ENCODE assay signal across 14 mouse cellular contexts in the genomic region with DNA sequence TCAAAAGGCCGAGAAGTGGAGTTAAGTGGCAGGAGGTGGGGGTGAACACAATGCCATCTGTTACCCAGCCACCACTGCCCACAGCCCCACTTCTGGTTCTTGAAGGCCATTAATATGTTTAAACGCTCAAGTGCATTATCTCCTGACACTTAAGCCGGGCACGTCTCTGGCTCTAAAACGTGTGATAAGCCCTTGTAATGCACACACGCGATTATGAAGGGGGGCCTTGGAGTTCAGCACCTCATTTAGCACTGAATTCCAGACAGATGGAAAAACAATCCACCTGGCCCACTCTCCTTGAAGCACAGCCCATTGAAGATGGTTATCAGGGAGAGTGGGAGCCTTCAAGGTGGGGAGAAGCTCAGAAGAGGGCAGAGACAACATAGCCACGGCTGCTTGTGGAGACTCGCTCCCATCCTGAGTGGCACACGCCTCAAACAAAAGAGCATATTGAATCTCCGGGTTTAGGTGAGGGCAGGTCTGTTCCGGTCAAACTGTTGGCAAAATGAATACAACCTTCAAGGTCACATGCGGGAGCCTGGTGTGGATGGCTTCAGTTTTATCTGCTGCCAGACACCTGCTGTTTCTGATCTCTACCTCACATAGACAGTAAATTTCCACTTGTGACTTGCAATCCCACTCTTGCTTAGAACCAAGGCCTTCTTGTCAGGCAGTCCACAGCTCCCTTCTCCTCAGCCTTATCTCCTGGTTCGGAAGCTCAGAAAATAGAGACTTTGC. TPM values are rescaled to one million over a fixed set of nuclear protein-coding genes. Genes with fewer than 3 reads are reported as not detected.
DNase-seq lines count a peak whose midpoint lies in the region; ATAC-seq and TF ChIP-seq lines count a peak whose summit lies in the region.
"Had no signal": no experiment of that assay in that cellular context is flagged by ENCODE, and none has a peak within 500 bp of the region (broad histone marks: within the 10 kb centered on the region; RNA-seq: fewer than 3 reads in every experiment).

No protein-coding gene starts in this region.

- 33% methylated on average over 14 of the region's 14 CpGs for WGBS in heart, embryonic 15.5 days
- WGBS in midbrain, embryonic 11.5 days = 84% methylated on average over 14 of the region's 14 CpGs
- WGBS in midbrain, postnatal 0 days = 79% methylated on average over 14 of the region's 14 CpGs
- WGBS in intestine, embryonic 16.5 days = 58% methylated on average over 14 of the region's 14 CpGs
- WGBS in thymus, adult 2 months = 91% methylated on average over 14 of the region's 14 CpGs

- peaks cover 22% of the 10 kb centered on the region for H3K4me1 ChIP-seq in heart, embryonic 15.5 days (replicated peaks)
- H3K4me1 ChIP-seq in midbrain, embryonic 11.5 days (ENCODE audit: control insufficient read depth, insufficient read depth, low read length) = no peaks in the 10 kb centered on the region
- no peaks in the 10 kb centered on the region for H3K4me1 ChIP-seq in midbrain, postnatal 0 days (ENCODE audit: insufficient read depth, low read length)
- peaks cover 23% of the 10 kb centered on the region for H3K4me1 ChIP-seq in intestine, embryonic 16.5 days (ENCODE audit: control insufficient read depth, insufficient read depth, low read length)
- peaks cover 4% of the 10 kb centered on the region; the same call in 1 of the 2 replicates for H3K4me1 ChIP-seq in thymus, adult 2 months (replicated peaks; ENCODE audit: control insufficient read depth, insufficient read depth, low read length)

- H3K4me2 ChIP-seq in heart, embryonic 15.5 days = no peak overlapping the region
- no peak overlapping the region for H3K4me2 ChIP-seq in midbrain, embryonic 11.5 days
- no peak overlapping the region for H3K4me2 ChIP-seq in midbrain, postnatal 0 days (ENCODE audit: low read depth, low read length, poor library complexity, severe bottlenecking)
- H3K4me2 ChIP-seq in intestine, embryonic 16.5 days (ENCODE audit: low read depth, low read length) = no peak overlapping the region

- no peaks in the 10 kb centered on the region for H3K36me3 ChIP-seq in heart, embryonic 15.5 days
- no peaks in the 10 kb centered on the region for H3K36me3 ChIP-seq in midbrain, embryonic 11.5 days (ENCODE audit: control insufficient read depth, insufficient read depth, low read length)
- no peaks in the 10 kb centered on the region for H3K36me3 ChIP-seq in midbrain, postnatal 0 days (ENCODE audit: insufficient read depth, low read length)
- H3K36me3 ChIP-seq in intestine, embryonic 16.5 days (ENCODE audit: control insufficient read depth, insufficient read depth, low read length) = no peaks in the 10 kb centered on the region
- no peaks in the 10 kb centered on the region for H3K36me3 ChIP-seq in thymus, adult 2 months (ENCODE audit: control insufficient read depth, insufficient read depth, low read length)
- H3K36me3 ChIP-seq: hindbrain, embryonic 10.5 days had no signal

- H3K27me3 ChIP-seq in heart, embryonic 15.5 days = peaks cover 78% of the 10 kb centered on the region
- no peaks in the 10 kb centered on the region; the same call in none of the 2 replicates for H3K27me3 ChIP-seq in midbrain, embryonic 11.5 days (ENCODE audit: control insufficient read depth, insufficient read depth, low read length)
- no peaks in the 10 kb centered on the region for H3K27me3 ChIP-seq in midbrain, postnatal 0 days (ENCODE audit: insufficient read depth, low read length)
- H3K27me3 ChIP-seq in intestine, embryonic 16.5 days (replicated peaks; ENCODE audit: control insufficient read depth, insufficient read depth, low read length) = no peaks in the 10 kb centered on the region
- H3K27me3 ChIP-seq in thymus, adult 2 months (ENCODE audit: control insufficient read depth, insufficient read depth, low read length) = no peaks in the 10 kb centered on the region

- no peak overlapping the region for H3K4me3 ChIP-seq in heart, embryonic 15.5 days
- no peak overlapping the region for H3K4me3 ChIP-seq in midbrain, embryonic 11.5 days (ENCODE audit: low read depth, low read length)
- no peak overlapping the region for H3K4me3 ChIP-seq in midbrain, postnatal 0 days (ENCODE audit: low read depth, low read length)
- H3K4me3 ChIP-seq in intestine, embryonic 16.5 days (ENCODE audit: low read length) = no peak overlapping the region
- no peak overlapping the region for H3K4me3 ChIP-seq in thymus, adult 2 months (ENCODE audit: control insufficient read depth, insufficient read depth, low read length)
- H3K4me3 ChIP-seq: hindbrain, embryonic 10.5 days; megakaryocyte, embryonic 14.5 days; myocyte had no signal

- ATAC-seq in heart, embryonic 15.5 days (replicated peaks; ENCODE audit: insufficient number of reproducible peaks, insufficient read depth, low FRiP score, low read depth) = no peak
- ATAC-seq in midbrain, embryonic 11.5 days (ENCODE audit: low FRiP score) = no peak
- ATAC-seq in midbrain, postnatal 0 days (ENCODE audit: low FRiP score) = no peak
- 0 out of 2 replicates have a peak, but pooled peaks have one; percentile 1 for ATAC-seq in intestine, embryonic 16.5 days

- no peak for DNase-seq in heart, adult 8-10 months (ENCODE audit: low spot score)
- DNase-seq in midbrain, embryonic 11.5 days (ENCODE audit: low spot score, missing footprints) = peak; percentile 73
- DNase-seq in midbrain, postnatal 0 days (ENCODE audit: low spot score) = no peak
- peak; percentile 35 for DNase-seq in yolk sac, embryonic 10.5 days (ENCODE audit: low spot score)
- DNase-seq in thymus, adult 2 months = no peak
- DNase-seq in urinary bladder, postnatal 25 days (ENCODE audit: low spot score) = no peak
- DNase-seq: kidney, adult 8-10 months; left cerebral cortex, postnatal 4 days; thymus, postnatal 25 days had no signal

- TF ChIP-seq CTCF in midbrain, postnatal 0 days (IDR thresholded peaks at IDR 0.05) = no peak
- TF ChIP-seq CTCF in thymus, adult 2 months (IDR thresholded peaks at IDR 0.05; ENCODE audit: borderline replicate concordance, control insufficient read depth, extremely low read depth, insufficient read depth, low read length, poor library complexity) = no peak

- H3K9ac ChIP-seq in heart, embryonic 15.5 days = no peak overlapping the region
- H3K9ac ChIP-seq in midbrain, embryonic 11.5 days (ENCODE audit: low read length) = no peak overlapping the region
- H3K9ac ChIP-seq in midbrain, postnatal 0 days (replicated peaks; ENCODE audit: low read length, poor library complexity, severe bottlenecking) = no peak overlapping the region
- H3K9ac ChIP-seq in intestine, embryonic 16.5 days (ENCODE audit: low read depth, low read length) = no peak overlapping the region

- H3K27ac ChIP-seq in heart, embryonic 15.5 days = peak overlapping the region; percentile 35; the same call in 1 of the 2 replicates
- no peak overlapping the region for H3K27ac ChIP-seq in midbrain, embryonic 11.5 days (ENCODE audit: low read depth, low read length)
- H3K27ac ChIP-seq in midbrain, postnatal 0 days (ENCODE audit: low read depth, low read length) = no peak overlapping the region
- peak overlapping the region; percentile 62; the same call in 1 of the 2 replicates for H3K27ac ChIP-seq in intestine, embryonic 16.5 days (ENCODE audit: low read length)
- H3K27ac ChIP-seq in thymus, adult 2 months (ENCODE audit: control insufficient read depth, insufficient read depth, low read length) = no peak overlapping the region

- no peak for TF ChIP-seq POLR2A in thymus, adult 2 months (IDR thresholded peaks at IDR 0.05; ENCODE audit: control insufficient read depth, extremely low read depth, insufficient read depth, low read length, poor library complexity)

- no peaks in the 10 kb centered on the region for H3K9me3 ChIP-seq in heart, embryonic 15.5 days (replicated peaks)
- H3K9me3 ChIP-seq in midbrain, embryonic 11.5 days (ENCODE audit: control insufficient read depth, low read length) = no peaks in the 10 kb centered on the region
- H3K9me3 ChIP-seq in midbrain, postnatal 0 days (ENCODE audit: low read length) = no peaks in the 10 kb centered on the region
- H3K9me3 ChIP-seq in intestine, embryonic 16.5 days (ENCODE audit: control insufficient read depth, low read length) = no peaks in the 10 kb centered on the region
- H3K9me3 ChIP-seq: hindbrain, embryonic 10.5 days had no signal

RNA-seq across cellular contexts. Expression of gene Nedd9, which starts 30.7 kb away (rescaled TPM):
- 19.2 and 26.2 TPM in 2 replicates for polyA plus RNA-seq in heart, embryonic 15.5 days (2015; fragmentation: Nextera tagmentation; extraction: Ambion mirVana)
- 10 to 100 TPM; 12.4 to 24.6 (median 17.0) TPM for total RNA-seq in heart, adult 8-10 months (2022)
- polyA plus RNA-seq in midbrain, embryonic 11.5 days (2014; fragmentation: Nextera tagmentation; extraction: Ambion mirVana) = 18.5 and 18.7 TPM in 2 replicates
- 19.7 and 20.8 TPM in 2 replicates for total RNA-seq in midbrain, postnatal 0 days (2014; rRNA removed)
- polyA plus RNA-seq in midbrain, postnatal 0 days (2015; fragmentation: Nextera tagmentation; extraction: Ambion mirVana) = 7.8 and 8.2 TPM in 2 replicates
- 38.5 and 40.5 TPM in 2 replicates for polyA plus RNA-seq in intestine, embryonic 16.5 days (2015; fragmentation: Nextera tagmentation; extraction: Ambion mirVana)
- polyA plus RNA-seq in thymus, adult 2 months (2012; rRNA removed) = 39.4 and 41.0 TPM in 2 replicates

Comparison
In these comparisons a context has a peak if more than half of its experiments do, and no peak if none do; other contexts are left out.
1. DNase-seq: peak in midbrain, embryonic 11.5 days (single experiment) and yolk sac, embryonic 10.5 days (single experiment); none in heart, adult 8-10 months (single experiment), midbrain, postnatal 0 days (single experiment), thymus, adult 2 months (single experiment) and urinary bladder, postnatal 25 days (single experiment).
2. H3K27ac ChIP-seq: peak in heart, embryonic 15.5 days (single experiment) and intestine, embryonic 16.5 days (single experiment); none in midbrain, embryonic 11.5 days (single experiment), midbrain, postnatal 0 days (single experiment) and thymus, adult 2 months (single experiment).